Comparison of ENCODE assay signal across 8 mouse cellular contexts in the genomic region with DNA sequence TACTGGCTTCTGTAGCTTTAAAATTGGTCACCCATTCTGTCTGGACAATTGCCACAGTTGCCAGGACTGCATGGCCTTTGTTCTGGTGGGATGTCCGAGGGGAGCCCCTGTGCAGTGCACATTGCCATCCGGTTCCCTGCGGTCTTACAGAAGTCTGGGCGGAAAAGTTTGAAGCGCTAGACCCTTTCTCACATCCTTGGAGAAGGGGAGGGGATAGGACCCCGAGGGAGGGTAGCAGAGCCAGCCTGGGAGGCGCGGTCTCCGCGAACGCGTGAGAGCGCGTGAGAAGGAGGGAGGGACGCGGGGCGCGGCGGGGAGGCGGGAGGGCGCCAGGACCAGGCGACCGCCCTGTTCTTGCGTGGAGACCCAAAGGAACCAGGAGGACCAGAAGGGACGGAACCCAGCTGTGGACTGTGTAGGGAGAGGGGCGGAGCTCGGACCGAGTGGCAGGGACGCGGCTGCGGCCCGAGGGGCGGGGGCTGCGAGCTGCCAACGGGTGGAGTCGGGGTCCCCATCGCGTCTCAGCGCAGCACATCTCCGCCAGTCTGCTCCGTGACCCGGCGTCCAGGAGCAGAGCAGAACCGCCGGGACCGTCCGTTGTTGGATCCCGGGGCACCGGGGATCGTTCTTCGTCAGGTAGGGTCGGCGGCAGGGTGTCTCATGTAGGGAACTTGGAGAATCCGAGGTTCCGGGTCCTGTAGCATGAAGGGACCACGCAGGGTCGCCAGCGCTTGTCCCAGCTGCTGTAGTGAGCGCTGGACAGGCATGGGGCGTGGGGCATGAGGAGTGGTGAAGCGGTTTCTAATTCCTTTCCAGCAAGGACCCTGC. TPM values are rescaled to one million over a fixed set of nuclear protein-coding genes. Genes with fewer than 3 reads are reported as not detected.
DNase-seq lines count a peak whose midpoint lies in the region; ATAC-seq and TF ChIP-seq lines count a peak whose summit lies in the region.

A gene (plus strand): TSS at position 301 of the 828 bp plus-strand sequence.

- DNase-seq in cerebellum, adult 2 months = peak; percentile 18 to 27
- peak; percentile 53 for DNase-seq in lung, embryonic 14.5 days
- DNase-seq in lung, postnatal 36 days = no peak
- peak; percentile 34 for DNase-seq in liver, embryonic 11.5 days (ENCODE audit: low spot score)
- peak; percentile 67 for DNase-seq in retina, embryonic 14.5 days (ENCODE audit: low spot score)
- no peak for DNase-seq in spleen, postnatal 36 days (ENCODE audit: low spot score in 2 of 2)

- peak within 1 kb of the TSS; percentile 55 for H3K4me3 ChIP-seq in cerebellum, adult 2 months (replicated peaks; ENCODE audit: insufficient read depth, low read depth, low read length)
- peak within 1 kb of the TSS; percentile 62 for H3K4me3 ChIP-seq in lung, embryonic 14.5 days (ENCODE audit: low read depth, low read length)
- peak within 1 kb of the TSS; percentile 47 for H3K4me3 ChIP-seq in hindbrain, embryonic 12.5 days
- peak within 1 kb of the TSS; percentile 42 for H3K4me3 ChIP-seq in liver, embryonic 11.5 days (ENCODE audit: low read depth, low read length)

- no peaks in the 10 kb centered on the region for H3K9me3 ChIP-seq in lung, embryonic 14.5 days (ENCODE audit: low read depth, low read length)
- 0 out of 2 replicates have a peak, but pooled peaks cover 3% of the 10 kb centered on the region for H3K9me3 ChIP-seq in hindbrain, embryonic 12.5 days (replicated peaks)
- no peaks in the 10 kb centered on the region for H3K9me3 ChIP-seq in liver, embryonic 11.5 days (ENCODE audit: control insufficient read depth, low read length)

- no peaks in the 10 kb centered on the region for H3K36me3 ChIP-seq in lung, embryonic 14.5 days (ENCODE audit: insufficient read depth)
- no peaks in the 10 kb centered on the region for H3K36me3 ChIP-seq in hindbrain, embryonic 12.5 days
- no peaks in the 10 kb centered on the region for H3K36me3 ChIP-seq in liver, embryonic 11.5 days (ENCODE audit: control insufficient read depth, insufficient read depth, low read length)

- H3K27ac ChIP-seq in cerebellum, adult 2 months (ENCODE audit: insufficient read depth, low read length) = no peak within 1 kb of the TSS
- H3K27ac ChIP-seq in lung, embryonic 14.5 days (ENCODE audit: low read depth) = no peak within 1 kb of the TSS
- H3K27ac ChIP-seq in hindbrain, embryonic 12.5 days = peak within 1 kb of the TSS; percentile 36
- H3K27ac ChIP-seq in liver, embryonic 11.5 days (ENCODE audit: low read depth, low read length) = no peak within 1 kb of the TSS

- no peaks in the 10 kb centered on the region; the same call in 1 of the 2 replicates for H3K27me3 ChIP-seq in cerebellum, adult 2 months (ENCODE audit: control insufficient read depth, insufficient read depth, low read length)
- peaks cover 13% of the 10 kb centered on the region for H3K27me3 ChIP-seq in lung, embryonic 14.5 days (ENCODE audit: insufficient read depth, low read length)
- peaks cover 31% of the 10 kb centered on the region for H3K27me3 ChIP-seq in hindbrain, embryonic 12.5 days
- H3K27me3 ChIP-seq in liver, embryonic 11.5 days (replicated peaks; ENCODE audit: control insufficient read depth, insufficient read depth, low read length) = peaks cover 21% of the 10 kb centered on the region

- no peak for TF ChIP-seq CTCF in cerebellum, adult 2 months (IDR thresholded peaks at IDR 0.05; ENCODE audit: borderline replicate concordance, insufficient read depth, low read depth, low read length)
- no peak for TF ChIP-seq CTCF in lung, embryonic 14.5 days (IDR thresholded peaks at IDR 0.05; ENCODE audit: low read depth)

- WGBS in cerebellum, adult 2 months = 2% methylated on average over 61 of the region's 61 CpGs
- WGBS in lung, embryonic 14.5 days = under 1% methylated on average over 58 of the region's 61 CpGs
- WGBS in hindbrain, embryonic 12.5 days = under 1% methylated on average over 53 of the region's 61 CpGs
- 2% methylated on average over 57 of the region's 61 CpGs for WGBS in liver, embryonic 11.5 days

- TF ChIP-seq POLR2A in cerebellum, adult 2 months (IDR thresholded peaks at IDR 0.05; ENCODE audit: borderline replicate concordance, insufficient read depth, low read length) = no peak

- H3K4me2 ChIP-seq in lung, embryonic 14.5 days = peak within 1 kb of the TSS; percentile 84
- peak within 1 kb of the TSS; percentile 55 for H3K4me2 ChIP-seq in hindbrain, embryonic 12.5 days (replicated peaks)
- peak within 1 kb of the TSS; percentile 61 for H3K4me2 ChIP-seq in liver, embryonic 11.5 days

- H3K4me1 ChIP-seq in cerebellum, adult 2 months (ENCODE audit: control insufficient read depth, insufficient read depth, low read length) = no peaks in the 10 kb centered on the region
- no peaks in the 10 kb centered on the region for H3K4me1 ChIP-seq in lung, embryonic 14.5 days (ENCODE audit: insufficient read depth)
- peaks cover 26% of the 10 kb centered on the region for H3K4me1 ChIP-seq in hindbrain, embryonic 12.5 days
- no peaks in the 10 kb centered on the region for H3K4me1 ChIP-seq in liver, embryonic 11.5 days (replicated peaks; ENCODE audit: control insufficient read depth, insufficient read depth, low read length)

- ATAC-seq in cerebellum, adult (ENCODE audit: insufficient number of reproducible peaks, low FRiP score, low TSS enrichment) = no peak
- peak; percentile 93 for ATAC-seq in lung, embryonic 14.5 days (ENCODE audit: insufficient read depth)
- peak; percentile 87 for ATAC-seq in hindbrain, embryonic 12.5 days (ENCODE audit: low FRiP score)
- peak; percentile 41; the same call in 1 of the 2 replicates for ATAC-seq in liver, embryonic 11.5 days (replicated peaks; ENCODE audit: low FRiP score)

- peak within 1 kb of the TSS; percentile 52 for H3K9ac ChIP-seq in lung, embryonic 14.5 days
- H3K9ac ChIP-seq in hindbrain, embryonic 12.5 days = peak within 1 kb of the TSS; percentile 54
- no peak within 1 kb of the TSS for H3K9ac ChIP-seq in liver, embryonic 11.5 days (ENCODE audit: low read depth, low read length)

RNA-seq across cellular contexts. Expression of the gene that starts here (rescaled TPM):
- 10.3 and 11.0 TPM in 2 replicates for polyA plus RNA-seq in cerebellum, adult 2 months (2012; rRNA removed)
- polyA plus RNA-seq in lung, embryonic 14.5 days (2014; fragmentation: Nextera tagmentation; extraction: Ambion mirVana) = 0.70 and 1.2 TPM in 2 replicates
- polyA plus RNA-seq in hindbrain, embryonic 12.5 days (2016; fragmentation: Nextera tagmentation; extraction: Ambion mirVana) = 3.7 and 4.3 TPM in 2 replicates
- 0.07 and 0.08 TPM in 2 replicates for polyA plus RNA-seq in liver, embryonic 11.5 days (2014; fragmentation: Nextera tagmentation; extraction: Ambion mirVana)

Comparison
In these comparisons a context has a peak if more than half of its experiments do, and no peak if none do; other contexts are left out.
1. DNase-seq: peak in cerebellum, adult 2 months (2 of 2), lung, embryonic 14.5 days (single experiment) and retina, embryonic 14.5 days (single experiment); none in lung, postnatal 36 days (single experiment) and spleen, postnatal 36 days (0 of 2).
2. Peak in DNase-seq, ATAC-seq, H3K4me3 ChIP-seq and H3K4me2 ChIP-seq in liver, embryonic 11.5 days; RNA of the gene not detected or under 1 TPM.
3. Peak in every context shown above with its lines, with median percentiles within 50 percentile points of each other: H3K4me3 ChIP-seq and H3K4me2 ChIP-seq.